Mouse (Mus musculus) hindbrain, embryonic 12.5 days (tissue): ENCODE measurements around the gene Me1. TPM values are rescaled to one million over a fixed set of nuclear protein-coding genes. Genes with fewer than 3 reads are reported as not detected.
"Not testable (repeated sequence)": the region's sequence is repeated elsewhere in the genome, so short reads cannot be mapped to it uniquely, and the experiment has no call there.

Experiments
- ATAC-seq: fragments of 200-750 bp; cut with Nextera tagmentation; 2 replicates; pipeline ENCODE4 v1.8.0; 2017; ENCODE audit warnings: moderate TSS enrichment; ENCODE audit not compliant: low FRiP score
- H3K27ac ChIP-seq: fragments of 300-500 bp; sonication (generic); 2 replicates; pipeline ENCODE4 v1.5.1; 2016; ENCODE audit warnings: mild to moderate bottlenecking
- H3K27me3 ChIP-seq: fragments of 300-500 bp; sonication (generic); 2 replicates; pipeline ENCODE4 v1.6.1; 2016; ENCODE audit warnings: mild to moderate bottlenecking
- H3K36me3 ChIP-seq: fragments of 300-500 bp; sonication (generic); 2 replicates; pipeline ENCODE4 v1.6.1; 2016; ENCODE audit warnings: mild to moderate bottlenecking
- H3K4me1 ChIP-seq: fragments of 300-500 bp; sonication (generic); 2 replicates; pipeline ENCODE4 v1.6.1; 2016
- H3K4me2 ChIP-seq: fragments of 300-500 bp; sonication (generic); replicated peaks from 2 replicates; pipeline ENCODE4 v1.6.1; 2016; ENCODE audit warnings: mild to moderate bottlenecking
- H3K4me3 ChIP-seq: fragments of 300-500 bp; sonication (generic); 2 replicates; pipeline ENCODE4 v1.5.1; 2016; ENCODE audit warnings: mild to moderate bottlenecking
- H3K9ac ChIP-seq: fragments of 300-500 bp; sonication (generic); 2 replicates; pipeline ENCODE4 v1.6.1; 2016; ENCODE audit warnings: mild to moderate bottlenecking, moderate library complexity
- H3K9me3 ChIP-seq: fragments of 300-500 bp; sonication (generic); replicated peaks from 2 replicates; pipeline ENCODE4 v1.6.1; 2016; ENCODE audit warnings: mild to moderate bottlenecking
- WGBS: fragments of 180-500 bp; shearing (Covaris S2); methylation state at CpG from one replicate; pipeline ENCODE4 v1.1.7; 2016; 5-methylcytosine and 5-hydroxymethylcytosine counted together
- polyA plus RNA-seq: library from polyadenylated mRNA; unstranded; fragments of >200 nt; fragmentation: Nextera tagmentation; extraction: Ambion mirVana; gene quantifications from 2 replicates; pipeline ENCODE4 v1.2.1, GENCODE M21; 2016

The Me1 gene
- polyA plus RNA-seq, 1 experiment from 2014 or later = 22.8 TPM

DNA sequence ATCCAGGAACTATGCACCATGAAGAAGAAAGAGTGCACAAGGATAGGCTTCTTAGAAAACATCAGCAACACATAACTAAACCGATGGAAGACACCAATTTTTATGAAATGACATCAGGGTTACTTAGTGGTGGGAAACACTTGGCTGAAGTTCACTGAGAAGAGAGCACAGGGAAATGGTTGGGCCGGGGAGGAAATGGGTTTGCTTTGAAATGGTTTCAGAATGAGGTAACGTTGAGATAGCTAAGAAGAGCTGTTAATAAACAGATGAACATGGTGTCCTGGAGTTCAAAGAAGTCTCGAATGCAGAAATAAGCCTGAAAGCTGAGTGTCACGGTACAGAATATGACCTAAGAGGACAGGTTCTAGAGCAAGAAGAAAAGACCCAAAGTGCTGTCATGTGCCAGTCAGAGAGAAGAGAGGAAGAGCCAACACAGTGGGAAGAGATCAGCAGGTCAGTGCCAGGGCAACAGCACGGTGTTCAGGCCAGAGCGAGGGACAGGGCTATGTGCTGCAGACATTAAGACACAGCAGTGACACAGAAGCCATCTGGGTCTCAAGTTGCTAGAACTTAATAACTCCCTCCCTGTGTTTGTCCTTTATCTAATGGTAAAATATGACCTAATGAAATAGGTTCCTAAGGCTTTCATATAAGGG, 77.8 kb downstream of the Me1 start:
- no peak for ATAC-seq
- H3K4me1 ChIP-seq = no peaks in the 10 kb centered on the region
- WGBS = 79% methylated on average over 7 of the region's 7 CpGs
- H3K9me3 ChIP-seq = no peaks in the 10 kb centered on the region
- no peaks in the 10 kb centered on the region for H3K36me3 ChIP-seq
- no peaks in the 10 kb centered on the region for H3K27me3 ChIP-seq
- no peak overlapping the region for H3K9ac ChIP-seq
- H3K4me3 ChIP-seq = no peak overlapping the region
- no peak overlapping the region for H3K27ac ChIP-seq
- H3K4me2 ChIP-seq = no peak overlapping the region

- Histone ChIP-seq H3K27ac (no peak overlapping the region), H3K27me3 (no peaks in the 10 kb centered on the region), H3K4me2 (no peak overlapping the region), H3K9ac (no peak overlapping the region), H3K4me1 (no peaks in the 10 kb centered on the region), H3K9me3 (no peaks in the 10 kb centered on the region), H3K4me3 (no peak overlapping the region), H3K36me3 (no peaks in the 10 kb centered on the region)
- 94% methylated on average over 1 of the region's 1 CpGs for WGBS
- no peak for ATAC-seq
Measured at GRCm38 (mm10) chr9:86615765-86616164, 80.0 kb downstream of the Me1 start.

- Histone ChIP-seq H3K36me3 (no peaks in the 10 kb centered on the region), H3K4me3 (no peak overlapping the region), H3K9ac (no peak overlapping the region), H3K4me1 (no peaks in the 10 kb centered on the region), H3K9me3 (no peaks in the 10 kb centered on the region), H3K27ac (no peak overlapping the region), H3K4me2 (no peak overlapping the region), H3K27me3 (no peaks in the 10 kb centered on the region)
- no peak for ATAC-seq
- WGBS = 92% methylated on average over 4 of the region's 4 CpGs
Measured at GRCm38 (mm10) chr9:86612091-86612490, 83.7 kb downstream of the Me1 start.

DNA sequence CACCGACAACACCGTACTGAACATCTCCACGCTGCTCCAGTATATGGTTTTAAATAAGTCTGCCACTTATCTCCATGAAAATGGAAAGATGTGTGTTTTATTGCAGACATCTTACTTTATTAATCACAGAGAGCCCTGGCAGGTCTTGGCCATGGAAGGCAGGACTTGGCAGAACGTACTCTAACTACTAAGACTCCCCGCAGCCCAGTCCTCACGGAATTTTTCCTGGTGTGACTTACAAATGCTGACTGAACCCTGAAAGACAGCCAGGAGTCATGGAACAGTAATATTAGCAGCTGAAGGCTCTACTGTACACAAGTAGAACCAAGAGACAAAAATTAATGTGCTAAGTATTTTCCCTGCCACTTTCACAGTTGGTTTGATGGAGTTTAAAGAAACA, 90.0 kb downstream of the Me1 start:
- no peak overlapping the region for H3K4me2 ChIP-seq
- no peak overlapping the region for H3K27ac ChIP-seq
- 86% methylated on average over 6 of the region's 6 CpGs for WGBS
- no peak for ATAC-seq
- H3K9me3 ChIP-seq = no peaks in the 10 kb centered on the region
- no peaks in the 10 kb centered on the region for H3K36me3 ChIP-seq
- no peak overlapping the region for H3K4me3 ChIP-seq
- no peaks in the 10 kb centered on the region for H3K4me1 ChIP-seq
- H3K9ac ChIP-seq = no peak overlapping the region
- no peaks in the 10 kb centered on the region for H3K27me3 ChIP-seq

DNA sequence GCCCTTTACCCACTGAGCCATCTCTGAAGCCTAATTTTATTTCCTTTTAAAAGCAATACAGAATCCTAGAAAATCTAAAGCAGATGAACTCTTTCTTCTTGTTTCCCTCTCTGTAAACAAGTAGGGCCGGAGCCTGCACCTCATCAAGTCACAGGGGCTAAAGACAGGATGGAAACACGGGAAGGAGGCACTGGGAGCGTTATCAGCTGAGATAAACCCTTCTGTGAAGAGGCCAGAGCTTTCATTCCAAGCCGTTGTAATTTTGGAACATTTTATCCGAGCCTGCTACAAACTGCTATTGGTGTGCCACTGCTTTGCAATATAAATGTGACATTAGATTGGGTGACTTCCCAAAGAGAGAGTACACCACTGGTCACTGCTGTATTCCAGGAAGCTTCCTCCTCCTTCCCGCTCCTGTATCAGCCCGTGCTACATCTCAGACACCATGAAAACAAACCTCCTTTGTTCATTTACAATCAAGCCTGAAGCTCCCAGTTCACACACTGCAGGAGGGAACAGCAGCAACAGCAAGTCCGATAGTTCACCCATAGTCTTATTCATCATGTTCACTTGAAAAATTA, 95.9 kb downstream of the Me1 start:
- Histone ChIP-seq H3K27ac (no peak overlapping the region), H3K4me2 (no peak overlapping the region), H3K36me3 (no peaks in the 10 kb centered on the region), H3K9ac (no peak overlapping the region), H3K9me3 (no peaks in the 10 kb centered on the region), H3K27me3 (no peaks in the 10 kb centered on the region), H3K4me3 (no peak overlapping the region), H3K4me1 (no peaks in the 10 kb centered on the region)
- WGBS = 63% methylated on average over 8 of the region's 8 CpGs
- ATAC-seq = no peak

DNA sequence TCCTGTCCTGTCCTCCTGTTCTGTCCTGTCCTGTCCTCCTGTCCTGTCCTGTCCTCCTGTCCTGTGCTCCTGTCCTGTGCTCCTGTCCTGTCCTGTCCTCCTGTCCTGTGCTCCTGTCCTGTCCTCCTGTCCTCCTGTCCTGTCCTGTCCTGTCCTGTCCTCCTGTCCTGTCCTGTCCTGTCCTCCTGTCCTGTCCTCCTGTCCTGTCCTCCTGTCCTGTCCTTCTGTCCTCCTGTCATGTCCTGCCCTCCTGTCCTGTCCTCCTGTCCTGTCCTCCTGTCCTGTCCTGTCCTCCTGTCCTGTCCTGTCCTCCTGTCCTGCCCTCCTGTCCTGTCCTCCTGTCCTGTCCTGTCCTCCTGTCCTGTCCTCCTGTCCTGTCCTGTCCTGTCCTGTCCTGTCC, 98.8 kb downstream of the Me1 start:
- H3K4me3 ChIP-seq, H3K9ac ChIP-seq, ATAC-seq, H3K27me3 ChIP-seq, H3K4me1 ChIP-seq, H3K36me3 ChIP-seq, H3K27ac ChIP-seq, H3K4me2 ChIP-seq, H3K9me3 ChIP-seq: not testable (repeated sequence)

- not testable (repeated sequence) for H3K4me1 ChIP-seq, ATAC-seq, H3K9me3 ChIP-seq, H3K27me3 ChIP-seq, H3K9ac ChIP-seq, H3K36me3 ChIP-seq, H3K4me2 ChIP-seq, H3K27ac ChIP-seq, H3K4me3 ChIP-seq
- whole genome bisulfite sequencing = 82% methylated on average over 10 of the region's 10 CpGs
Measured at GRCm38 (mm10) chr9:86594357-86594767, 101.4 kb downstream of the Me1 start.

GRCm38 (mm10) chr9:86592676-86593668, 102.8 kb downstream of the Me1 start:
- 79% methylated on average over 19 of the region's 19 CpGs for WGBS
- Histone ChIP-seq H3K9ac (no peak overlapping the region), H3K4me2 (no peak overlapping the region), H3K27ac (no peak overlapping the region), H3K4me1 (no peaks in the 10 kb centered on the region), H3K9me3 (no peaks in the 10 kb centered on the region), H3K36me3 (no peaks in the 10 kb centered on the region), H3K4me3 (no peak overlapping the region), H3K27me3 (no peaks in the 10 kb centered on the region)
- no peak for ATAC-seq

DNA sequence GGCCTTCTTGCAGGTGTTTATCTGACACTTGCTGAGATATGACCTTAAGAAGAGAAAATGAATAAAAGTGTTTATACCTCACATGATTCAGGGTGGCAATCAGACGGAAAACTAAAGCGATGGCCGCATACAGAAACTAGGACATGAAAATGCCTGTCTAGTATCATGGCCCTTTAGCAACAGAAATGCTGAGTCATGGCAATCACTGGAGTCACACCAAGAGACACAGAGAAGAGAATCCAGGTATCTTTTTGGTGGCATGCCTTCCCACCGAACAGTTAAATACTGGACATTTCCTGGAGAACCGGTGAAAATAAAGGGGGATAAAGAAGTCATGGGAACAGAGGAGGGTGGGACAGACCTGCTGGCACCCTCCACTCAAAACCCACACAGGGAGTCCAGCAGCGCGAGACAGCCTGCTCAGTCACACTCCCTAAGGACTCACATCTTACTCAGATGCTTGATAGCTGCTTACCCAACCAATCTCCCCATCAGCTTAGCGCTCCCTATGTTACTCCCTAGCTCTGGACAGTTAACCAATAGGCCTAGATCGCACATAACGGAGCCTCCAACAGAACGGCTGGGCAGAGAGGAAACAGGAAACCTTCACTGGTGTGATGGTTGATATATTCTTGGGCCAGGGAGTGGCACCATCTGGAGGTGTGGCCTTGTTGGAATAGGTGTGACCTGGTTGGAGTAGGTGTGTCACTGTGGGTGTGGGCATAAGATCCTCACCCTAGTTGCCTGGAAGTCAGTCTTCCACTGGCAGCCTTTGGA, 108.5 kb downstream of the Me1 start:
- Histone ChIP-seq H3K4me2 (no peak overlapping the region), H3K9ac (no peak overlapping the region), H3K4me3 (no peak overlapping the region), H3K9me3 (no peaks in the 10 kb centered on the region), H3K27ac (no peak overlapping the region), H3K4me1 (no peaks in the 10 kb centered on the region), H3K27me3 (no peaks in the 10 kb centered on the region), H3K36me3 (no peaks in the 10 kb centered on the region)
- ATAC-seq = no peak
- WGBS = 91% methylated on average over 11 of the region's 11 CpGs

- Histone ChIP-seq H3K27me3 (no peaks in the 10 kb centered on the region), H3K4me1 (no peaks in the 10 kb centered on the region), H3K9me3 (no peaks in the 10 kb centered on the region), H3K4me2 (no peak overlapping the region), H3K4me3 (no peak overlapping the region), H3K9ac (no peak overlapping the region), H3K27ac (no peak overlapping the region), H3K36me3 (no peaks in the 10 kb centered on the region)
- 52% methylated on average over 3 of the region's 3 CpGs for whole genome bisulfite sequencing
- peak; percentile 73; the same call in 1 of the 2 replicates for ATAC-seq
Measured at GRCm38 (mm10) chr9:86583740-86584139, 112.0 kb downstream of the Me1 start.

GRCm38 (mm10) chr9:86579657-86580056, 116.1 kb downstream of the Me1 start:
- Histone ChIP-seq H3K27ac (no peak overlapping the region), H3K9me3 (no peaks in the 10 kb centered on the region), H3K4me1 (no peaks in the 10 kb centered on the region), H3K36me3 (no peaks in the 10 kb centered on the region), H3K4me3 (no peak overlapping the region), H3K4me2 (no peak overlapping the region), H3K9ac (no peak overlapping the region), H3K27me3 (no peaks in the 10 kb centered on the region)
- no peak for ATAC-seq
- WGBS = 92% methylated on average over 10 of the region's 10 CpGs

DNA sequence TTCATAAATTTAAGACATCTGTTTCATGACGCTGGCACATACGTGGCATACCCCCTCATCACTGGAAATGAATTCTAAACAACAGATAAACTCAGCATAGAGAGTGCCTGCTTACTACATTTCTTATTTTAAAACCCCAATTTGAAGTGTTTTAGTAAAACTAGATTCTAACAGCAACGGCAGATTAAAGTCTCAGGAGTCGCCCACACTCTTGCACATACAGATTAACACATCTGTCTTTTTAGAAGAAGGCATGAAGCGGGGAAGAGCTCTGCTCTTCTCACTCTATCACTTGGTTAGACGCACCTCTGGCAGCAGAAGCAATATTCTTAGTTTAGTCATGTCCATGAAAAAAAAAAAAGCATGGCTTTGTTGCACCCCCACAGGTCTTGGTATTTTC, 120.6 kb downstream of the Me1 start:
- no peak overlapping the region for H3K9ac ChIP-seq
- H3K27me3 ChIP-seq = no peaks in the 10 kb centered on the region
- peaks cover 14% of the 10 kb centered on the region for H3K4me1 ChIP-seq
- H3K27ac ChIP-seq = no peak overlapping the region
- H3K9me3 ChIP-seq = no peaks in the 10 kb centered on the region
- no peak overlapping the region for H3K4me2 ChIP-seq
- WGBS = 94% methylated on average over 6 of the region's 6 CpGs
- ATAC-seq = no peak
- no peaks in the 10 kb centered on the region for H3K36me3 ChIP-seq
- no peak overlapping the region for H3K4me3 ChIP-seq
